Mouse (Mus musculus): ENCODE data around the gene Zfp62. TPM values are rescaled to one million over a fixed set of nuclear protein-coding genes. Genes with fewer than 3 reads are reported as not detected.

Gene Zfp62
- total RNA-seq, 4 experiments from 2014 or later, result 64.1 to 83.4 (median 73.4) TPM

DNA sequence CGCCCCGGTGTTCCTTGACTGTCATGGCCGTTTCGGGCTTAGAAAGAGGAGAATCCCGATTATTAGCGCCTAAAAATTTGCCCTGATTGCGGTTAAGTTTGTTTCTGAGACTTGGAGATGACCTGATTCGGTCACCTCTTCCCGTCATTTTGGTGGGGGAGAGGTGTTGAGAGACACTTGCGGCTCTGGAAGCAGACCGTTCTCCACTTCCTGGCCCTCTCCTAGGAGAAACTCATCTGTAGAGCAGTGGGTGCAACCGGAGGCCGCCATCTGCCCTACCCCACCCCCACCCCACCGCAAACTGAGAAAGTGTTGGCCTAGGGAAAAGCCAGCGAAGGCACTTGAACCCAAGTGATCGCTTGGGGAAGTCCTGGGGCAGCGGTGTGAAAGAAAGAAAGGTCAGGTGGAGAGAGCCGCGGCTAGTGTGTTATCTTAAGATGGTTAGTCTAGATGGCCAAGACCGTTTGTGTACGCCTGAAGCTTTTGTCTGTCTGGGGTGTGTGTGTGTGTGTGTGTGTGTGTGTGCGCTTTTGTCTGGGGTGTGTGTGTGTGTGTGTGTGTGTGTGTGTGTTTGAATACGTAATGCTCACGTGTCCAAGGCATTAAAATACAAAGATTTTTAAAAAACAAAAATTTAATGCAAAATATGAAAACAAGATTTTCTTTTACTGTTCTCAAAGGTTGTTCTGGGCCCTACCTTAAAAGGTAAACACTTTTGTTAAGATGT lies 842 bp downstream of the Zfp62 start:
- DNase-seq (ENCODE audit: low spot score in 2 of 2), result no peak

DNA sequence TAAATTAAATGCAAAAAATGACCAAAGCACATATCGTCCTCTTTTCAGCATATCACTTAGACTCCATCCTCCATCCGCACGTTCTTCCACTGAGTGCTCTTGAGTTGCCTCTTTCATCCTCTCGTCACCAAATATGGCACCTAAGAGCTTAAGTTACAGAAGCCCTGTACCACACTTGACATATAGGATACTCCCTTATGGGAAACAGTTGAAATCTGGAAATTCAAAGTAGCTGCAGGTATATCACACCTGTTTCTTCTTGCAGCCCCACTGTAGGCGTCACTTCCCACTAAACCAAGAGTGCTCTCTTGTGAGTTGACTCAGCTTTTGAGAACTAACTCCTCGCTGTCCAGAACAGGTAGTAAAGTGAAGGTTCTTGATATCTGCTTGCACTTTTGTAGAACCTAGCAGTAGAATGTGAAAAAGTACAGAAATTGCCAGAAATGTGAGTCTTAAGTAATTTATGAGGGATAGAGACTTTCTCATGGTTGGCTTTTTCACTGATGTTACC lies 2.0 kb downstream of the Zfp62 start:
- no peak for DNase-seq (ENCODE audit: low spot score in 2 of 2)

DNA sequence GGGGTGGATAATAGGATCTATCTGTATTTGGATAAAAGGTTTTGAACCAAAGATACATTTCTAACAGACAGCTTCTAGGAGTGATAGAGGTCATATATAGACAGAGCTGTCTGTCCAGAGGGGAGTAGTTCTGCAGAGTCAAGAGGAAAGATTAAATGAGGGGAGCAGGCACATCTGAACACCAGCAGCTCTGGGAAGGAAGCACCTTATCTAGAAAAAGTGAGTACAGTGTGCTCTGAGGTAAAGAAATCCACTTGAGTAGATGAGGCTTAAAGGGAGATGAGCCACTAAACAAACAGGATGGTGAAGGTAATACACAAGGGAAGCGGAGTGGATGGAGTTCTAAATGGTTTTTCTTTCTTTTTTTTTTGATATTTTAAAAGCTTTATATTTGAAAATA lies 4.4 kb downstream of the Zfp62 start:
- DNase-seq (ENCODE audit: low spot score in 2 of 2), result no peak

DNA sequence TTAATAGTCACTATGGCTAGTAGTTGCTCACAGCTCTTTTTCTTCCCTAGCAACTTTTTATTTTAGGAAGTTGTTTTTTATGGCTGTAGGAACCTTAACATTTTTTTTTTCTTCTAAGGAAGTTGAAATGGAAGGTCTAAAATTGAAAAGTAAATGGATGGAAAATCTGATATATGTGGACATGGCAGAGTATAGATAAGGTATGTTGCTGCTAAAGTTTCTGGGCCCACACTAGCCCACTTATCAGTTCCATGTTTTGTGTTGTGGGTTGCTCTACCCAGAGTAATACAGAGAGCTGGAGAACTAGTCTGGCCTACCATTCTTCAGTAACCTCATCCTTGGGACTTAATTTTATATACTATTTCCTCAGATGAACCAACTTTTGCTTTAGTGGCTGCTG lies 9.5 kb downstream of the Zfp62 start:
- no peak for DNase-seq (ENCODE audit: low spot score in 2 of 2)

DNA sequence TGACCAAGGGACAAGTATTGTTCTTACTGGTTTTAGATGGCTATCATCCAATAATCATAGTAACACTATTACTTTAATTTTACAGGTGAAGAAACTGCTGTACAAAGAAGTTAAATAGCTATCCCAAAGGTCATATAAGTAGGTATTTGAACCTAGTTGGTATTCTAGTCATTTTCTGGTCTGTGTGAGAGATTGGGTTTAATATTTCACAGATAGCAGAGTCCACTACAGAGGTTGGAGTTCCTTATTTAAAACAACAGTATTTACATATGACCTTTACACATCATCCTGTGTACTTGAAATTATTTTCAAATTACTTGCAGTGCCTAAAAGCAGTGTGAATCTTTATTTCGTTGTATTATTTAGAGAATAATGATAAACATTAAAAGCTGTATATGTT lies 10.4 kb downstream of the Zfp62 start:
- no peak for DNase-seq (ENCODE audit: low spot score in 2 of 2)

DNA sequence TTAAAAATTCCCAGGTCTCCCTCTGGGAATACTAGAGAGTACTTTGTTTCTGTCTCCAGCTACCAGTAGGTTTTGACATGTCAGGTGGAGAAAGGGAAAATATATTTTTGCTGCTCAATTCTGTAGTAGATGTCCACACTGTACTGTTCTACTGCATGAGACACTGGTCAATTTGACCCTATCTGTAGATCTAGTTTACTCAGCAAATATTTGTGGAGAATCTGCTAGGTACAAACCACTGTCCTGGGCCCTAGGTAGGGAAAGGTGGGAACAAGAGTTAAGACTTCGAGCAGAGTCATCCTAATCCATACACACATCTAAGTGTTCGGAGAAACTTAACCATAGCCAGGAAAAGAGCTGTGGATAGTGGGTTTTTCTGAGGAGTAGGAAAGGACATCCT lies 16.2 kb downstream of the Zfp62 start:
- no peak for DNase-seq (ENCODE audit: low spot score in 2 of 2)

DNA sequence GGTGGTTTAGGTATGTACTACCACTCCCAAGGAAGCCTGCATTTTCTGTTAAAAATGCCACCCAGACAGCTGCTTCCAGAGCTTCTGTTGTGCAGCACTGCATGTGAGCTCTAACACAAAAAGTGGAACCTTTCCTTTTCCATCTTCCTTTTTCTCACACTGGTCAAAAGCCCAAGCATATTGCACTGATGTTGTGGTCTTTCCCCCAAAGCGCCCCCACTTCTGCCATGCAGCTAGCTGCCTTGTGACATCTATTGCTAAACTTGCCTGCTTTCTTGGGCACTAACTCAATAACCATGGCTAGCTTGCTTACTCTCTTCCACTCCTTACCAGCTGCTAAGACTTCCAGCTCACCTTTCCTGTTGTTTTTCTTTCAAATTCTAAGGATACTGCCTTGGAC lies 21.4 kb downstream of the Zfp62 start:
- no peak for DNase-seq (ENCODE audit: low spot score in 2 of 2)

DNA sequence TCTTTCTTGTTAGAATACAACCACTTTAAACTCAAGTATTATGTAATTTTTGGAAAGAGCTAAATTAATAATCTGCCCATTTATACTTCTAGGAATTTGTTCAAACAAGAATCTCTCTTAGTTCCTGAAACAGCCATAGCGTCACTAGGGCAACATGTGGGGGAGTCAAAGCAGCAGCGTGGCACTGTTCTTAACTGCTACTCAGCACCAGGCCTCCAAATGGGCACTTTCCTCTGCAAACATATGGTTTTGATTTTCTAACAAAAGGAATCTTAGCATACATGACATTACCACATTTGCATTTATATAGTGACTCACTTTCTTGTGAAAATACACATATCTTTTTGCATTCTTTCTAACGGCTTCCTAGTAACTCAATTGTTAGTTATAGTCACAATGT lies 29.7 kb downstream of the Zfp62 start:
- no peak for DNase-seq (ENCODE audit: low spot score in 2 of 2)

DNA sequence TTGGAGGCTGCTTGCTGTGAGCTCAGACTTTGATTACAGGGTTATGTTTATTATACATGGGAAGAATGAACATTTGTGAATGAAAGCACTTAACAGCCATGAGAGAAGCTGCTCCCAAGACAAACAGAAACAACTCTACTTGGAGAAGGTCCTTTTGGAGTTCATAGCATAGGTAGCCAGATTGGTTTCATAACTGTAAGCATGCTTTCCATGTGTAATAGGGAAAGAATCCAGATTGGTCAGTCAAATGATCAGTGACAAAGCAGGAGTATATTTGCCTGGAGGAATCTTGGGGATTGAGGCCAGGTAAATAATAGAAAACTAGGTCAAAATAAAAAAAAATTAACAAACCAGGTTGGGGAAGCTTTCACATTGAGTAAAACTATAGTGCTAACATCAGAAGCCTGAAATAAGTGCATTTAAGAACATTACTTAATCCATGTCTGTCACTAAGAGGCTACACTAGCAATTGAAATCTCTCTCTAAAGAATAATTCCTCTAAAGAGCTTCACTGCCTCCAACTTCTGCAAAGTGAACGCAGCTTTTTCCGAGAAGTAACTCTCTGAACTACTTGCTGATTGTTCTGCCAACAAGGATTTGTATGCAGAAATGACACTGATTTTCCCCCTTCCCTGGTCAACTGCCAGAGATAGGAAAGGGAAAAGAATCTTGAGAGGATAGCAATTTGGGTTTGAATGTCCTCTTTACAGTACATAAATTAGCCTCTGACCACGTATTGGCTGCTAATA lies 32.5 kb downstream of the Zfp62 start:
- no peak for DNase-seq (ENCODE audit: low spot score in 2 of 2)

DNA sequence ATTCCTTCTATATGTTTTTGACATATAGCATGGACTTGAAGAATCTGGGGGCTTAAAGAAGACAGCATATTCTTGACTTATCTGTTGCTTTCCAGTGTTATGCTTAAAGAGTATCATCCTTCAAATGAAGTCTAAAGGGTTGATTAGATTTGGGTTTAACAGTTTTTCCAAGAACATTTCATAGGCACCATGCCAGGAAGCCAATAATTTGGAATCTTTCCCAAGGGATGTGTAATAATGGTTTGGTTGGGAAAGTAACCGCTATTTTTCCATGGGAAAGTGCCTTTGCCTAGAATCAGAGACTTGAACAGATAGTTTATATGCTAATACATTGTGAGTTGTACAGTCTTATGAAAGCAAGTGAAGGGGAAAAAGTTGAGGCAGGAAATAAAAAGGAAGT lies 33.8 kb downstream of the Zfp62 start:
- no peak for DNase-seq (ENCODE audit: low spot score in 2 of 2)

DNA sequence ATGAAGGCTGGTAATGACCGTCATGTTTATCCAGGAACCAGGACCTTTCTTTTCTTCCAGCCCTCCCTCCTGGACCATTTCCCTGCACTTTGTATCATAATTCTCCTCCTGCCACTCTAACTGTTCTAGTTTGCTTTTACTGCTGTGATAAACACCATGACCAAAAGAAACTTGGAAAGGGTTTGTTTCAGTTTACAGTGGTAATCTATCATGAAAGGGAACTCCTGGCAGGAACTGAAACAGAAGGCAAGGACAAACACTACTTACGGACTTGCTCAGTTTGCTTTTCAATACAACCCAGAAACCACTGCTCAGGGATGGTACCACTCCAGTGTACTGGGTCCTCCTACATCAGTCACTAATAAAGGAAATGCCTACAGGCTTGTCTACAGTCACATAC lies 34.4 kb downstream of the Zfp62 start:
- DNase-seq (ENCODE audit: low spot score in 2 of 2), result no peak

DNA sequence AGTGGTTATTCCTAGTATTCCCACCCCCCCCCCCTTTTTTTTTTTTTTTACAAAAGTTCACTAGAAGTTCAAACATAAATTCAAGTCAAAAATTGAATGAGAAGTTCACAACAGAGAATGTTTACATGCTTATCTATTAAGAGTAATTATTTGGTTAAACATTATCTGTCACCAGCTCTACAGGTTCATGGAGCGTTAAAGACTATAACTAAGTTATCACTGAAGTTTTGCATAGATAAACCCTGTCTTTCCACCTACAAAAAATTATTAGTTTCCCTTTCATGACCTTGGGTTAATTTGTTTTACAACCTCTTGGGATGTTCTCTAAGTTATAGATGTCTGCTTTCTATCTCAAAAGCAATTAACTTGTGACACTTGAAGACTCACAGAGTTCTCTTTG lies 37.2 kb downstream of the Zfp62 start:
- no peak for DNase-seq (ENCODE audit: low spot score in 2 of 2)

DNA sequence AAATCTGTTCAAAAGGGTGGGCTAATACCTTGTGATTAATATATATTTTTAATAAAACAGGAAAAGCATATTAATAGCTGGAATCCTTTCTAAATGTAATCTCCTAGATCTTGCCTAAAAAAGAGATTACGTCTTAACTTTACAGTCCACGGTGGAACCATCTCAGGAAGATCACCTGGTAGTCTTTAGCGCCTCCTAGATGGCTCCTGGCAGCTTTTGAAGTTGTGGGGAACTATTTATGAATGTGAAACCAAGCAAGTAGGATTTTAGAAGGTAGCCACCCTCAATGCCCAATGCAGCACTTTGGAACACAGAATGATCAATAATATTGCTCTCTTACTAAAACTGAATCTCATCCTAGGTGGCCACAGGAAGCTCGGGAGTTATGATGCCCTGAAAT lies 37.8 kb downstream of the Zfp62 start:
- DNase-seq (ENCODE audit: low spot score in 2 of 2), result no peak

DNA sequence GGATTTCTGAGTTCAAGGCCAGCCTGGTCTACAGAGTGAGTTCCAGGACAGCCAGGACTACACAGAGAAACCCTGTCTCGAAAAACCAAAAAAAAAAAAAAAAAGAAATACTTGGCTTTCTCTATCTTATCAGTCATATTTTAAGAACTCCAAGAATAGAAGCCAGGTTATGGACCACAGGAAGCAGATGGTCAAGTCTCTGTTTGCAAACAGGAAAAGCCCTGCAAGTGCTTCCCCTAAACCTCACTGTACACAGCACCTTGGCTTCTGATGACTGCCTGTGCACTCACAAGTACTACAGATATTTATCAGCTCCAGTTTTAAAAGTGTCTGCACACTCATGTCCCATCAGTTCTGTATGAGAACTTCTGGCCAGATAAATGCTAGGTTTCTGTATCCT lies 38.4 kb downstream of the Zfp62 start:
- no peak for DNase-seq (ENCODE audit: low spot score in 2 of 2)

DNA sequence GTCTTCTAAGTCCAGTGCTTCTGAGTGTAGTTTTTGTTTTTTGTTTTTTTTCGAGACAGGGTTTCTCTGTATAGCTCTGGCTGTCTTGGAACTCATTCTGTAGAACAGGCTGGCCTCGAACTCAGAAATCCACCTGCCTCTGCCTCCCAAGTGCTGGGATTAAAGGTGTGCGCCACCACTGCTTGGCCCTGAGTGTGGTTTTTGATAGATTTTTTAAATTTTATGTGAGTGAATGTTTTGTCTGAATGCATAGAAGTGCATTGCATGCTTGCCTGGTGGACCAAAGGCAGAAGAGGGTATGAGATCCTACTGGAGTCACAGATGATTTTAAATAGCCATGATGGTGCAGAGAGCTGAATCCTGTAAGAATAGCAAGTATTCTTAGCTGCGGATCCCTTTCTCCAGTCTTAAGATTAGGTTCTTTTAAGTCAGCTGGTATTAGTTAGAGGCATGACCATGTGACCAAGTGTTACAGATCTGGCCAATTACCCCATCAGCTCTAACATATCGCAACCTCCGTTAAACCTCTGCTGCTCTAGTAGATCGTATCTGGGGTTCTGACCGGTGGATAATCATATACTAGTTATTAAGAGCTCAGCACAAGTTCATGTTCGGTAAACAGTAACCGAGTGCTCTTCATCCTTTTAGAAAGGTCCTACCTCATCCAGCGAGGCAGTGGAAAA lies 40.0 kb downstream of the Zfp62 start:
- DNase-seq (ENCODE audit: low spot score in 2 of 2), result no peak

DNA sequence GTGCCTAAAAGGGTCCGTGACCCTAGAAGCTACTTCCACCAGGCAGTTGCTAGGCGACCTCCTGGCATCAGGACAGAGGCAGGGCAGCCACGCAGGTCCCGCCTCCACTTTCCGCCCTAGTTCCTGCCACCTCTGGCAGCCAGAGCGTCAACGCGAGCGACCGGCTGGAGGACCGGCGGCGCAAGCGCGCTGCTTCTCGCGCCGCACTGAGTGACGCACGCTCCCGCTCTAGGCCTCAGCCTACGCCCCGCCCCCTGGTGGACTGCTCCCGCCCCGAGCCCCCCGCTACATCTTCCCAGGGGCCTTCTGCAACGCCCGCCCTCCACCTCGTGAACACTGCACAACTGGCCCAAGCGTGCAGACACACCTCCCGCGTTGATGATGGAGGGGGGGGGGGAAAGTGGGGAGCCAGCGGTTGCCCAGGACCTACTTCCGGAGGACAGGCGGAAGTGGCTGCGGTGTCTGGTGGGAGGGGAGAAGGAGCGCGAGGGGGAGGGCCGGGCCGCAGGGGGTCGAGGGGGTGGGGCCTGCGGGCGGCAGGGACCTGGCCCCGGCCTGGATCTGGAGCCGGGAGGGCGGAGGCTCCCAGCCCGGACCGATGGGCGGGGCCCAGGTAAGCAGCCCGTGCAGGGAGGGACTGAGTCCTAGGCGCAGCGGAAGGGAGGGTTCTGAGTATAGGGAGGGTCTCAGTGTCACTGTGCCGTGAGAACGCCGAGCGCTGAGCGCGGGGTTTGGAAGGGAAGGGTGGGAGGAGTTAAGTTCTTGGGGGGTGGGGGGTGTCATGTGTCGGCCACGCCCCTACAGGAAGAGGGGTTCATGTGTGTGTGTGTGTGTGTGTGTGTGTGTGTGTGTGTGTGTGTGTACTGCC lies 40.9 kb downstream of the Zfp62 start, which contains the start of gene Mgat1:
TSS of gene Mgat1 (plus strand) at position 465 of the 868 bp plus-strand sequence.
- DNase-seq (ENCODE audit: low spot score in 2 of 2), result peak; percentile 64 to 92

DNA sequence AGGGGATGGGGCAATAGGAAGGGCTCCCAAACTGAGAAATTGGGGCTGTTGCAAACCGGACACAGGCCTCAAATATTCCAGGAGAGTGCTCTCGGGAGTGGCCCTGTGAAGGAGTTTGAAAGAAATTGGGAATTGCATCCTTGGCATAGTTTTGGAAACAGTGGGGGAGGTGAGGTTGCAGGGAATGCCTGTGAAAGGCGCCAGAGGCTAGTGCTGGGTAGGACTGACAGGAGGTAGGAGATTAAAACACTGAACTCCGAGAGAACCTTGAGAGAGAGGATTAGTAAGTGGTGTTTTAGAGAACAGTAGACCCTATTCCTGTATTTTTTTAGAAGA lies 41.5 kb downstream of the Zfp62 start:
- no peak for DNase-seq (ENCODE audit: low spot score in 2 of 2)

DNA sequence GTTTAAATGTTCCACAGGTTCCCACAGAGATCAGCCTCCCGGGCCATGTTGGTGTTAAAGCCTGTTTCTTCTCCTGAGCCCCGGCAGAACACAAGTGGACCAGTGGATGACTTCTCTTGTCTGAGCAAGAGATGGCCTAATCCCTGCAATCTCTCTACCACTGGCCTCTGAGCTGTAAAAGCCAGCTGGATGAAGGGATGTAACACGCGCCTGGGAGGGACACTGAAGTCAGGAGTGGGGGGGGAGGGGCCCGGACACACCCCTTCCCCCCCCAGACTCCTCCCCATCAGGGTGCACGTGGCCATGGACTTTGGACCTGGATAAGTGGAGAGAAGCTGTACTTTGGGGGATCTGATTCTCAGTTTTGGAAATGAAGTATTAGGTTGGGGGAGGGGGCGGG lies 42.1 kb downstream of the Zfp62 start:
- no peak for DNase-seq (ENCODE audit: low spot score in 2 of 2)

DNA sequence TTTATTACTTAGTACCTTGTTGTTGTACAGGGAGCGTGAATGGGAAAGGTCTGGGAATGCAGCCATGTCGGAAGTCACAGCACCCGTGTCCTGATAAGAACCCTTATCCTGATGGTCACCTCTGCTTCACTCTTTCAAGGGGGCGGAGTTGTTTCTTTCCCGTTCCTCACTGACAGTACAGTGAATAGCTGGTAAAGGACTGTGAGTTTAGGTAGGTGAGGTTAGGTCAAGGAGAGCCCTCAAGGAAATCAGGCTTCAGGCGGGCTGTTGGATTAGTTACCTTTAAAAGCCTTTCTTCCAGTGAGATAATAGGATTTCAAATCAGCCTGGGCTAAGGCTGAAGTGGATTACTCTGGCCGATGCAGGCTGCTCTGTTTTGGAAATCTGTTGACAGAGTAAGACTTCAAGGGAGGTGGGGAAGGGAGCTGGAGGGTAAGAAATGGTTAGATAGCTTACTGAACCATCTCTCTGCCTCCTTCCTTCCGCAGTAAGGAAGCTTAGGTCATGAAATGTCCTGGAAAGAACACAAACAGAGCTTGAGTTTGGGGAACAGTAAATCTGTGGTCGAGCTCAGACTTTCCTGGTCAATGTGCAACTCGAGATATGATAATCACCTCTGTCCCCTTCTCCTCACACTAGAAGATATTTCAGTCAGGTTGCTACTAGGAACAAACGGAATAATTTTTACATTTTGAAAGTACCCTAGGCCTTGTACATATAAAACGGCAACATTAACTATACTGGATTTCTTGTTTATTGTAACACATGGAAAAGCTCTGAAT lies 42.7 kb downstream of the Zfp62 start:
- DNase-seq (ENCODE audit: low spot score in 2 of 2), result no peak

DNA sequence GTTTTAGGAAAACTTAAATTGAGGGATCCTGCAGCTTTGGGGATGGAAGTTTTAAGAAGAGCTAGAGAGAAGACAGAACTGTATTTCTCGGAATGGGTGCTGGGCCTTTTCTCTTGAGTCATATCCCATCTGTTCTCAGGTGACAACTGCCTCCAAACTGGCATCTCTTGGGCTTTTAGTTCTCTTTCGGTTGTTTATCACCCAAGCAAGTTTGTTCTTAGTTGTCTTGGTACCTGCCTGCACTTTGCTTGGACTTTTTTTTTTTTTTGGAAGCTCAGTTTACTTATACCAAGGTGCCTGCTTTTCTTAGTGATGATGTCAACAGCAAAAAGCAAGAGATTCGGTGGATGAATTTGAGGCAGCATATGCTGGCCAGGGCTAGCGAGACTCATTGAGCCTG lies 43.4 kb downstream of the Zfp62 start:
- DNase-seq (ENCODE audit: low spot score in 2 of 2), result no peak

DNA sequence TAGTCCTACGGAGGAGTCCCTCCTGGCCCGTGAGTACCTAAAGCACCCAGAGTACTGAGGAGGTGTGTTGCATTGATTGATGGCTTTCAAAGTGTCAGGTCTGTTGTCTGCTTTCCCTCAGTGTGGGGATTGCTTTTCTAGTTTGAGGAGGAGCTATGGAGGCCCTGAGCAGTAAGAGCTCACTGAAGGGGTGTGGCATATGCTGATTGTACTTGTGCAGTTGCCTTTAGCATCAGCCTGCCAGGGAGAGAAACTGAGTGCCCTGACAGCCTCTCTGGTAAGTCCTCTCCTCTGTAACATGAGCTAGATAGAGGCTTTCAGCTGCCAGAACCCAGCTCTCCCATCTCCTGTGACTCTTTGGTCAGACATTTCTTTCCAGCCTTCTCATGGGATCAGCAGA lies 44.2 kb downstream of the Zfp62 start:
- no peak for DNase-seq (ENCODE audit: low spot score in 2 of 2)
